Mouse (Mus musculus) monocyte, adult 59 days (primary cell): ENCODE results near the gene Mrm1. TPM values are rescaled to one million over a fixed set of nuclear protein-coding genes. Genes with fewer than 3 reads are reported as not detected.

Experiments used
- total RNA-seq, 2 experiments: library from RNA; stranded (reverse); gene quantifications; one replicate each; pipeline ENCODE4 v1.2.4; 2023

Mrm1 gene
- total RNA-seq: 10 to 100 TPM; 11.9 to 16.5 TPM

GRCm38 (mm10) chr11:84818961-84819692 is at the start of gene Mrm1:
Gene Mrm1, minus strand, starts transcription at chr11:84819515.

GRCm38 (mm10) chr11:84828516-84829399 is 9.4 kb upstream of the Mrm1 start, which contains the start of gene Dhrs11:
Gene Dhrs11, minus strand, starts transcription at chr11:84828994.

Other genes with a start within 250 kb of the Mrm1 start
- 10 to 100 TPM; 14.9 to 17.2 TPM for gene Dhrs11, start 9.5 kb upstream of the Mrm1 start, total RNA-seq
- 100 to 1,000 TPM; 156 to 172 TPM for gene Ggnbp2, start 51.3 kb upstream of the Mrm1 start, total RNA-seq
- 1 to 10 TPM; 4.9 to 7.5 TPM for gene Myo19, start 60.6 kb upstream of the Mrm1 start, total RNA-seq
- gene Pigw, start 60.8 kb upstream of the Mrm1 start, total RNA-seq: 1 to 10 TPM; 3.6 to 4.2 TPM
- 10 to 100 TPM; 10.4 to 12.5 TPM for gene Znhit3, start 96.9 kb upstream of the Mrm1 start, total RNA-seq
- not detected for gene Car4, start 138.3 kb upstream of the Mrm1 start, total RNA-seq